Mouse (Mus musculus): ENCODE data around the gene Hypm. TPM values are rescaled to one million over a fixed set of nuclear protein-coding genes. Genes with fewer than 3 reads are reported as not detected.

Hypm gene
- polyA plus RNA-seq (2017; shearing (Covaris generic)), result not detected

DNA sequence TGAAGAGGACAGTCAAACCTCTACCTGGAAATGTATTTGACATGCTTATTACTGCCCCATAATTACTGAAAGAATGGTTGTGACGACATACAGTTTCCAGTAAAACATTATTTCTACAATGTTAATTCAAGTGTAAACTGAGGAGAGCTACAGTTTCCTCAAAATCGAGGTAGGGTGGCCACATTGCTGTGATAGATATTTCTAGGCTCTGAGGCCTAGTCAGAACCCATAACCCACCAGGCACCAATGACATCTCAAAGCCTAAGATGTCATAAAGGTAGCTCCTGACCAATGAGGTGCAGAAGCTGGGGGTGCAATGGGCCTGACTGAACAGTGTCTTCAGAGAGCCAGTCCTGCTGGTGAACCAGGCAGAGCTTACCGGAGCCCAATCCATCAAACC is at the start of gene Hypm:
Hypm (plus strand) TSS at position 301 of the 400 bp plus-strand sequence.

DNA sequence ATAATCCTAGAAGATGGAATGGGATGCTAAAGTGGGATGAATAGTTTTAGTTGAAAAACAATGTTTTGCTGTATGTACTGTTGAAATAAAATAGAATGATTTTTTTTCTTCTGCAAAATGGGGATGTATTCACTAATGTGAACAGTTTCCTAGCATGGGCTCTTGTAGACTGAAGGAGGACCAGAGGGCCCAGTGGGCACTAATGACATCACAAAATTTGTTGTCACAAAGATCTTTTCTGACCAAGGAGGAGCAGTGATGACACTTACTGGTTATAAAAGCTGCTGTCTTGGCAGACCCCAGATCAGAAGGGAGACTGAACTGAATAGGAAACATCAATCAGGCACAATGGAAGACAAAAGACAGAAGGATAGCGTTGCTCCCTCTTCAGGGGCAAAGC is 2.7 kb downstream of the Hypm start, which contains the start of gene H2al3:
H2al3 (plus strand) TSS at position 301 of the 400 bp plus-strand sequence.

DNA sequence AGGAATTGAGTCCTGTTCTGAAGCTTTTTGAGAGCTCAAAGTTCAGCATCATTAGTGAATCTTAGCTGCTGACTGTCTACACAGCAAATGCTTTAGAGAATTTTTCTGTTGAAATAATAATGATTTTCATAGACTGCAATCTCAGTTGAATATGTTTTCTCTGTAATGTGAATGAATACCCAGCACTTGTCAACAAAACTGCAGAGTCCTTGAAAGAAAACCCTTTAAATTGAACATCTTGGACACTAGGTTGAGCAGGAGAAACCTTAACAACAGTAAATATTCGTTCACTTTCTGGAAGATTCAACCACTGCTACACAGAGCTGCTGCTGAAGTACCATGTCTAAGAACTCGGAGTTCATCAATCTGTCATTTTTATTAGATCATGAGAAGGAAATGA is 38.6 kb downstream of the Hypm start, which contains the start of gene Sytl5:
Sytl5 (plus strand) TSS at position 301 of the 400 bp plus-strand sequence.

Other genes with a start within 250 kb of the Hypm start
- 58.1 TPM for gene Dynlt3, start 183.9 kb upstream of the Hypm start, polyA plus RNA-seq (2017; shearing (Covaris generic))
- gene H2al3, start 2.8 kb downstream of the Hypm start, polyA plus RNA-seq (2017; shearing (Covaris generic)), result not detected
- gene Sytl5, start 38.7 kb downstream of the Hypm start, polyA plus RNA-seq (2017; shearing (Covaris generic)), result not detected

Data from inflammation-experienced regulatory T-cells, adult 16 weeks (primary cell).